Comparison of ENCODE assay signal across 23 mouse cellular contexts in the genomic region with DNA sequence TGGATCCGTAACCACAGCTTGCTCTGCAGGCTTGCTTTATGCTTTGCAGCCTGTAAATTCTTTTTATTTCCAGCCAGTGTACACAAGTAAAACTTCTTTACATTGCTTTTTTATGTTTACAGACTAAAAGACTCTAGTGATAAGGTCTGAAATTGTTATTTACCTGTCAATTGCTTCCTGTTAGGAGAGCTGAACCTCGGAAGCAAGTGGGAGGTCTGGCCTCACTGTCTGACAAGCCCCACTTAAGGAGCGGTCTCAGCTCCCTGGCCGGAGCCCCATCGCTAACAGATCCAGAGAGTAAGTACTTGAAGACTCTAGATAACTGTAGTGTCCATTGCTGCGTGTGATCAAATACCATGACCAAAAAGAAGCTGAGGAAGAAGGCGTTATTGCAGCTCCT. TPM values are rescaled to one million over a fixed set of nuclear protein-coding genes. Genes with fewer than 3 reads are reported as not detected.
DNase-seq lines count a peak whose midpoint lies in the region; ATAC-seq lines count a peak whose summit lies in the region.
"Had no signal": no experiment of that assay in that cellular context is flagged by ENCODE, and none has a peak within 500 bp of the region (broad histone marks: within the 10 kb centered on the region; RNA-seq: fewer than 3 reads in every experiment).

No protein-coding gene starts in this region.

- H3K4me2 ChIP-seq in heart, embryonic 11.5 days: no peak overlapping the region
- no peak overlapping the region for H3K4me2 ChIP-seq in heart, embryonic 15.5 days
- no peak overlapping the region for H3K4me2 ChIP-seq in kidney, embryonic 16.5 days (replicated peaks; ENCODE audit: low read depth, low read length)
- H3K4me2 ChIP-seq: embryonic facial prominence, embryonic 12.5 days; forebrain, embryonic 15.5 days; hindbrain, embryonic 13.5 days had no signal

- ATAC-seq in heart, embryonic 11.5 days (replicated peaks; ENCODE audit: insufficient number of reproducible peaks, low FRiP score, low TSS enrichment): no peak
- ATAC-seq in heart, embryonic 15.5 days (replicated peaks; ENCODE audit: insufficient number of reproducible peaks, insufficient read depth, low FRiP score, low read depth): no peak
- ATAC-seq in kidney, embryonic 16.5 days (ENCODE audit: low FRiP score, low TSS enrichment): 0 out of 2 replicates have a peak, but pooled peaks have one; percentile 9
- ATAC-seq: activated CD4-positive, CD25-positive, alpha-beta regulatory T cell, adult 4 months; forebrain, embryonic 15.5 days; hindbrain, postnatal 0 days; Patski had no signal

- peaks cover 15% of the 10 kb centered on the region for H3K4me1 ChIP-seq in heart, embryonic 11.5 days (ENCODE audit: control insufficient read depth, insufficient read depth, low read length)
- peaks cover 18% of the 10 kb centered on the region for H3K4me1 ChIP-seq in heart, embryonic 15.5 days (replicated peaks)
- peaks cover 14% of the 10 kb centered on the region; the same call in 1 of the 2 replicates for H3K4me1 ChIP-seq in kidney, embryonic 16.5 days (ENCODE audit: insufficient read depth, low read length)
- H3K4me1 ChIP-seq: embryonic facial prominence, embryonic 12.5 days; forebrain, embryonic 15.5 days; hindbrain, embryonic 13.5 days had no signal

- H3K9ac ChIP-seq in heart, embryonic 11.5 days (ENCODE audit: low read depth, low read length): no peak overlapping the region
- H3K9ac ChIP-seq in heart, embryonic 15.5 days: no peak overlapping the region
- H3K9ac ChIP-seq in kidney, embryonic 16.5 days (replicated peaks; ENCODE audit: low read length): no peak overlapping the region
- H3K9ac ChIP-seq: embryonic facial prominence, embryonic 12.5 days; forebrain, embryonic 15.5 days; hindbrain, embryonic 13.5 days had no signal

- no peaks in the 10 kb centered on the region for H3K27me3 ChIP-seq in heart, embryonic 11.5 days (ENCODE audit: control insufficient read depth, insufficient read depth, low read length)
- no peaks in the 10 kb centered on the region for H3K27me3 ChIP-seq in heart, embryonic 15.5 days
- no peaks in the 10 kb centered on the region for H3K27me3 ChIP-seq in kidney, embryonic 16.5 days (ENCODE audit: insufficient read depth, low read length)
- H3K27me3 ChIP-seq: CH12.LX; embryonic facial prominence, embryonic 12.5 days; forebrain, embryonic 15.5 days; hindbrain, embryonic 13.5 days; Patski had no signal

- H3K4me3 ChIP-seq in heart, embryonic 11.5 days (ENCODE audit: low read depth, low read length): no peak overlapping the region
- H3K4me3 ChIP-seq in heart, embryonic 15.5 days: no peak overlapping the region
- H3K4me3 ChIP-seq in kidney, embryonic 16.5 days (ENCODE audit: low read length): no peak overlapping the region
- H3K4me3 ChIP-seq: embryonic facial prominence, embryonic 12.5 days; forebrain, embryonic 15.5 days; hindbrain, embryonic 13.5 days had no signal

- H3K36me3 ChIP-seq in heart, embryonic 11.5 days (ENCODE audit: control insufficient read depth, insufficient read depth, low read length): peaks cover 14% of the 10 kb centered on the region
- peaks cover 54% of the 10 kb centered on the region for H3K36me3 ChIP-seq in heart, embryonic 15.5 days
- peaks cover 52% of the 10 kb centered on the region for H3K36me3 ChIP-seq in kidney, embryonic 16.5 days (ENCODE audit: insufficient read depth, low read length)

- H3K9me3 ChIP-seq in heart, embryonic 11.5 days (replicated peaks; ENCODE audit: control insufficient read depth, low read length): no peaks in the 10 kb centered on the region
- no peaks in the 10 kb centered on the region for H3K9me3 ChIP-seq in heart, embryonic 15.5 days (replicated peaks)
- no peaks in the 10 kb centered on the region for H3K9me3 ChIP-seq in kidney, embryonic 16.5 days (ENCODE audit: low read length)
- H3K9me3 ChIP-seq: embryonic facial prominence, embryonic 12.5 days; forebrain, embryonic 15.5 days; hindbrain, embryonic 13.5 days had no signal

- 57% methylated on average over 7 of the region's 7 CpGs for WGBS in heart, embryonic 11.5 days (ENCODE audit: insufficient replicate concordance)
- 53% methylated on average over 7 of the region's 7 CpGs for WGBS in heart, embryonic 15.5 days
- 48% methylated on average over 7 of the region's 7 CpGs for WGBS in kidney, embryonic 16.5 days

- DNase-seq in heart, adult 9 months (ENCODE audit: low spot score in 2 of 2): no peak
- DNase-seq in heart, adult 8-10 months (ENCODE audit: low spot score): no peak
- no peak for DNase-seq in kidney, postnatal 36 days
- DNase-seq: adrenal gland, postnatal 14 days; cerebellum, adult 11-12 months; cerebellum, adult 9-10 months; cerebellum, postnatal 25 days; gastrocnemius, postnatal 36 days; kidney, adult 11 months had no signal

- peak overlapping the region; percentile 59; the same call in 1 of the 2 replicates for H3K27ac ChIP-seq in heart, embryonic 11.5 days (ENCODE audit: low read depth, low read length)
- H3K27ac ChIP-seq in heart, embryonic 15.5 days: peak overlapping the region; percentile 66
- peak overlapping the region; percentile 54 for H3K27ac ChIP-seq in kidney, embryonic 16.5 days (ENCODE audit: low read length)
- H3K27ac ChIP-seq: embryonic facial prominence, embryonic 12.5 days; forebrain, embryonic 15.5 days; hindbrain, embryonic 13.5 days; hindbrain, postnatal 0 days had no signal

RNA-seq across cellular contexts. Expression of gene Fgfr1op, which starts 18.9 kb away (rescaled TPM):
- 24.9 and 28.9 TPM in 2 replicates for polyA plus RNA-seq in heart, embryonic 11.5 days (2014; fragmentation: Nextera tagmentation; extraction: Ambion mirVana)
- 20.1 and 23.9 TPM in 2 replicates for polyA plus RNA-seq in heart, embryonic 15.5 days (2015; fragmentation: Nextera tagmentation; extraction: Ambion mirVana)
- 10 to 100 TPM; 16.3 to 20.0 (median 17.5) TPM for total RNA-seq in heart, adult 8-10 months (2022)
- polyA plus RNA-seq in kidney, embryonic 16.5 days (2015; fragmentation: Nextera tagmentation; extraction: Ambion mirVana): 42.5 and 44.4 TPM in 2 replicates

RNA-seq across cellular contexts. Expression of gene Rnaset2a, which starts 36.3 kb away (rescaled TPM):
- 28.3 and 30.0 TPM in 2 replicates for polyA plus RNA-seq in heart, embryonic 11.5 days (2014; fragmentation: Nextera tagmentation; extraction: Ambion mirVana)
- 33.0 and 34.1 TPM in 2 replicates for polyA plus RNA-seq in heart, embryonic 15.5 days (2015; fragmentation: Nextera tagmentation; extraction: Ambion mirVana)
- 10 to 100 TPM; 18.4 to 22.5 (median 22.1) TPM for total RNA-seq in heart, adult 8-10 months (2022)
- 45.5 and 52.1 TPM in 2 replicates for polyA plus RNA-seq in kidney, embryonic 16.5 days (2015; fragmentation: Nextera tagmentation; extraction: Ambion mirVana)

RNA-seq across cellular contexts. Expression of gene Gm49673, which starts 36.6 kb away (rescaled TPM):
- polyA plus RNA-seq in heart, embryonic 11.5 days (2014; fragmentation: Nextera tagmentation; extraction: Ambion mirVana): not detected in 2 replicates
- 0.15 TPM in 1 of 2 replicates, not detected in the other for polyA plus RNA-seq in heart, embryonic 15.5 days (2015; fragmentation: Nextera tagmentation; extraction: Ambion mirVana)
- total RNA-seq in heart, adult 8-10 months (2022): not detected
- polyA plus RNA-seq in kidney, embryonic 16.5 days (2015; fragmentation: Nextera tagmentation; extraction: Ambion mirVana): 0.22 and 0.31 TPM in 2 replicates
- total RNA-seq: CH12.LX; gastrocnemius, postnatal 36 days; hematopoietic stem cell, adult 5-6 weeks had no signal
- polyA plus RNA-seq: forebrain, embryonic 11.5 days; hindbrain, embryonic 13.5 days had no signal

RNA-seq across cellular contexts. Expression of gene Ccr6, which starts 51.6 kb away (rescaled TPM):
- polyA plus RNA-seq in heart, embryonic 11.5 days (2014; fragmentation: Nextera tagmentation; extraction: Ambion mirVana): not detected in 2 replicates
- polyA plus RNA-seq in heart, embryonic 15.5 days (2015; fragmentation: Nextera tagmentation; extraction: Ambion mirVana): 0.21 and 0.41 TPM in 2 replicates
- under 1 TPM in 1 of 4 experiments, not detected in 3; 0.22 TPM for total RNA-seq in heart, adult 8-10 months (2022)
- not detected in 2 replicates for polyA plus RNA-seq in kidney, embryonic 16.5 days (2015; fragmentation: Nextera tagmentation; extraction: Ambion mirVana)
- total RNA-seq: adrenal gland, adult 18-20 months; adrenal gland, postnatal 14 days; gastrocnemius, adult 8-10 months; gastrocnemius, postnatal 36 days; hematopoietic stem cell, adult 5-6 weeks; hindbrain, postnatal 0 days had no signal
- polyA plus RNA-seq: embryonic facial prominence, embryonic 12.5 days; forebrain, embryonic 11.5 days; forebrain, embryonic 15.5 days; hindbrain, embryonic 13.5 days; hindbrain, postnatal 0 days; Patski had no signal
